Mouse (Mus musculus) frontal cortex, postnatal 10 days (tissue): ENCODE measurements around the gene Ptprr.

ENCODE experiments used
- DNase-seq, 2 experiments: peaks; one replicate each; pipeline ENCODE4 v3.0.0; 2022; ENCODE audit warnings: low spot score in 2 of 2, mixed read lengths in 1 of 2

The Ptprr gene

GRCm38 (mm10) chr10:116115881-116116677 lies 98.1 kb downstream of the Ptprr start:
- no peak for DNase-seq

DNA sequence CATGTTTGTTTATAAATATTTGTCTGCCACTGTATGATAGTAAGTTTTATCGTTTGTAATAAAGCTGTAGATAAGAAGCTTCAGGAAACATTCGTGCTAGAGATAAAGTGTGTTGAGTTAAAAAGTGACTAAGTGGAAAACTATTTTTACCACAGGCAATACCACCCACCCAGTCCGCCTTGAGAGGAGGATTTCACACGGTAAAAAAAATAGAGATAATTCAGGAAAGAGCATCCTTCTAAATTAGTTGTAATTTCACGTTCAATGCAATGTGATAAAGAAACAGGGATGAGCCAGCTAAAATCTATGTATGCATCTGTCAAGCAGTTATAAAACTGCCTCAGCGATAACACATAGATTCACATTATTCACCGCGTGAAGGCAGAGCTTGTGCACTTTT lies 99.0 kb downstream of the Ptprr start:
- no peak for DNase-seq

DNA sequence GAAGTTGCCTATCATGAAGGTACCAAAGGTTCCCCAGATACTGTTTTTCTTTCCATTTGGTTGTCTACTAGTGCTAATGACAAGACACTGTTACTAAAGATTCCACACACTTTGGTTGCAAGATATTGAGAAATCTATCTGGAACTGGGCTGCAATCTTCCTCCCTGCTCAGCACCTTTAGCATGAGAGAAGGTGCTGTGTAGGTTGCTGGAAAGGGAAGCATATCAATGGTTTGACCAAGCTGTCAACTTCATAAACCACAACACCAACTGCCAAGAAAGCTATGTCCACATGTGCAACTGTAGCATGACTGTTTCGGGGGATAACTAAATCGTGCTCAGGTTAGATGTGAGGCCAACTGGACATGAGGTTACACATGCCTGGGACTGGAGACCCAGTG lies 103.5 kb downstream of the Ptprr start:
- no peak for DNase-seq

GRCm38 (mm10) chr10:116123808-116124207 lies 105.8 kb downstream of the Ptprr start:
- DNase-seq, result no peak

- DNase-seq, result no peak
Measured at GRCm38 (mm10) chr10:116125364-116125763, 107.4 kb downstream of the Ptprr start.

GRCm38 (mm10) chr10:116130401-116130800 lies 112.4 kb downstream of the Ptprr start:
- DNase-seq, result no peak

GRCm38 (mm10) chr10:116131223-116131622 lies 113.2 kb downstream of the Ptprr start:
- DNase-seq, result no peak

- no peak for DNase-seq
Measured at GRCm38 (mm10) chr10:116132233-116132632, 114.2 kb downstream of the Ptprr start.

GRCm38 (mm10) chr10:116135187-116135586 lies 117.2 kb downstream of the Ptprr start:
- DNase-seq, result no peak

GRCm38 (mm10) chr10:116140226-116140625 lies 122.2 kb downstream of the Ptprr start:
- DNase-seq, result no peak

DNA sequence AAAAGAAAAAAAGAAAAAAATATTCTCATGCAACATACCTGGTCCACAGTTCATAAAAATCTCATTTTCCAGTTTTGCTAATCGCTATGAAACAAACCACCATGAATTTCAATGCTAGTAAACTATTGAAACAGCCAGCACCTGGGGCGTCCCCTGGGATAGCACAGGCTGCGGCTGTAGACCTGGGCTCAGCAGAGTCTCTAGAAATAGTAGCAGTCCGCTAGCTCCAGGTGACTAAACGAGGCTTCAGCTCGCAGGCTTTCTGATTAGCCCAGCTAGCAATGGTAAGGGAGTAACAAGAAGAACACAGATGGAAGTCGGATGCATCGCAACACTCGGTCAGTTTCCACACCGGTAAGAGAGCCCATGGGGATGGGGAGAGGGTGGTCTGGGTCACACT lies 125.7 kb downstream of the Ptprr start:
- no peak for DNase-seq

GRCm38 (mm10) chr10:116146091-116146490 lies 128.1 kb downstream of the Ptprr start:
- no peak for DNase-seq

- no peak for DNase-seq
Measured at GRCm38 (mm10) chr10:116154707-116155106, 136.7 kb downstream of the Ptprr start.

GRCm38 (mm10) chr10:116156699-116157098 lies 138.7 kb downstream of the Ptprr start:
- no peak for DNase-seq

- DNase-seq, result no peak
Measured at GRCm38 (mm10) chr10:116162338-116162737, 144.3 kb downstream of the Ptprr start.

DNA sequence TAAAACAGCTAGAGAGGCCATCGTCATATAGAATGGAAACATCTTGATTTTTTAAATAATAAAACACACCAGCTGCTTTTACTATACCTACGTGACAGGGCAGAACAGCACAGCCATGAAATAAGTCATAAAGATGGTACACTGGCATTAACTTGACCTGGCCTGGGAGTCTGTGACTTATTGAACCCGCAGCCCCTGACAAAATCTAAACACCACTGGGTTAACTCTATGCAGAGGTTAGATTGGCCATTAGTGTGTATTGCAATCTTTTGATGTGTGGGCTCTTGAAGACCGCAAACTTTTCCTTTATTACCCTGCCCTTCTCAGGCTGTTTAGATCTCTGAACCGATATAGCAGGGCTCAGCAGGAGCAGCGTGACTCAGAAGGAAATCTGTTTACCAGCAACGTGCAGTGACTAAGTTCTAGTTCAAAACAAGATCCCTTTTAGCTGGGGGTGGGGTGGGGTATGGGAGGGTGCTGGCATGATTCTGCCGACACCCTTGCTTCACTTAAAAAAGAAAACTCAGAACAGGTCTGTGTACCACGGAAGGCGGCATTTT lies 157.4 kb downstream of the Ptprr start:
- no peak for DNase-seq

- DNase-seq, result no peak
Measured at GRCm38 (mm10) chr10:116177390-116178179, 159.6 kb downstream of the Ptprr start.

DNA sequence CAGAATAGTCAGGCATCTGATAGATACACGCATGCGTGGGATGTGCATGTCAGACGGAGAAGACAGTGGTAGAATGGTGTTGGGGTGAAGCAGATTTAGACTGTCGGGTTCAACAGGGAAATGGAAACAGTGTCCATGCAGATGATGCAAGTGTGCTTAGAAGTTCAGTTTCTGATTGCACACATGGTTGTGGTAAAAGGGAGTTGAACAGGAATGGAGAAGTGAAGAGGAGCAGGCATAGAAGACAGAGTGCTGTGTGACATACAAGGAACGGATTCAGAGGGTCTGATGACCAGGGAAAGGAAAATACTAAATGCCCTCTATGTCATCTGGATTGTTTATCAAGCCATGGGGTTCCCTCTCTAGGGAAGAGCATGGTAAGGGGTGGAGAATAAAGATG lies 163.2 kb downstream of the Ptprr start:
- no peak for DNase-seq

GRCm38 (mm10) chr10:116182221-116182620 lies 164.2 kb downstream of the Ptprr start:
- no peak for DNase-seq

- no peak for DNase-seq
Measured at GRCm38 (mm10) chr10:116183258-116183657, 165.2 kb downstream of the Ptprr start.

GRCm38 (mm10) chr10:116191724-116192123 lies 173.7 kb downstream of the Ptprr start:
- no peak for DNase-seq

DNA sequence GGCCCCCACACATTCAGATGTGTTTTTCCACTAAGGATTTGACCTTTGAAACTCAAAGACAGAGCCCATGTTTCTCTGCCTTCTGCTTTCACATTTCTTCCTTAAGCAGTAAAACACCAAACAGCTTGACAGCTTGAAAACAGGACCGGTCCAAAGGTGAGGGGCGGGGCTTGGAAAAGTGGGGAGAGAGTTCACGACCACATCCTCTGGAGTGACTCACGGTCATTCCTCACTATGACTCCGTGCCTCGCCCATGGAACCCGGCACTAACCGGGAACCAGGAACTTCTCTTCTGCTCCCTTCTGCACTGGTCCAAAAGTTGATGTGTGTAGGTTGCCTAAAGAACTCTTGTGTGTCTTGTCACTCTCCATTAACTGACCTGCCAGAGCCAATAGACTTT lies 174.3 kb downstream of the Ptprr start:
- DNase-seq, result no peak

- no peak for DNase-seq
Measured at GRCm38 (mm10) chr10:116194409-116194808, 176.4 kb downstream of the Ptprr start.
